Mouse (Mus musculus) forebrain, embryonic 15.5 days (tissue): ENCODE measurements around the gene Hipk1. TPM values are rescaled to one million over a fixed set of nuclear protein-coding genes. Genes with fewer than 3 reads are reported as not detected.

ENCODE experiments used
- ATAC-seq: fragments of 200-750 bp; cut with Nextera tagmentation; replicated peaks from 2 replicates; pipeline ENCODE4 v1.8.0; 2017; ENCODE audit warnings: mild to moderate bottlenecking, moderate TSS enrichment, moderate library complexity
- H3K27ac ChIP-seq: fragments of 300-500 bp; sonication (generic); replicated peaks from 2 replicates; pipeline ENCODE4 v1.5.1; 2015; ENCODE audit warnings: mild to moderate bottlenecking, inconsistent platforms
- H3K27me3 ChIP-seq: fragments of 300-500 bp; sonication (generic); 2 replicates; pipeline ENCODE4 v1.6.1; 2015; ENCODE audit warnings: inconsistent platforms
- H3K36me3 ChIP-seq: fragments of 300-500 bp; sonication (generic); 2 replicates; pipeline ENCODE4 v1.6.1; 2015; ENCODE audit warnings: mild to moderate bottlenecking, inconsistent platforms
- H3K4me1 ChIP-seq: fragments of 300-500 bp; sonication (generic); 2 replicates; pipeline ENCODE4 v1.6.1; 2015; ENCODE audit warnings: inconsistent platforms
- H3K4me2 ChIP-seq: fragments of 300-500 bp; sonication (generic); replicated peaks from 2 replicates; pipeline ENCODE4 v1.6.1; 2015; ENCODE audit warnings: mild to moderate bottlenecking, inconsistent platforms
- H3K4me3 ChIP-seq: fragments of 300-500 bp; sonication (generic); 2 replicates; pipeline ENCODE4 v1.5.1; 2015; ENCODE audit warnings: mild to moderate bottlenecking, inconsistent platforms
- H3K9ac ChIP-seq: fragments of 300-500 bp; sonication (generic); replicated peaks from 2 replicates; pipeline ENCODE4 v1.6.1; 2015; ENCODE audit warnings: mild to moderate bottlenecking, inconsistent platforms
- H3K9me3 ChIP-seq: fragments of 300-500 bp; sonication (generic); 2 replicates; pipeline ENCODE4 v1.6.1; 2016; ENCODE audit warnings: inconsistent platforms
- WGBS: fragments of 180-500 bp; shearing (Covaris S2); methylation state at CpG from one replicate; pipeline ENCODE4 v1.1.7; 2015; ENCODE audit warnings: mixed read lengths; 5-methylcytosine and 5-hydroxymethylcytosine counted together
- polyA plus RNA-seq: library from polyadenylated mRNA; unstranded; fragments of >200 nt; fragmentation: Nextera tagmentation; extraction: Ambion mirVana; gene quantifications from 2 replicates; pipeline ENCODE4 v1.2.1, GENCODE M21; 2015

Hipk1 gene
- polyA plus RNA-seq, 1 experiment from 2014 or later, result 13.5 TPM

DNA sequence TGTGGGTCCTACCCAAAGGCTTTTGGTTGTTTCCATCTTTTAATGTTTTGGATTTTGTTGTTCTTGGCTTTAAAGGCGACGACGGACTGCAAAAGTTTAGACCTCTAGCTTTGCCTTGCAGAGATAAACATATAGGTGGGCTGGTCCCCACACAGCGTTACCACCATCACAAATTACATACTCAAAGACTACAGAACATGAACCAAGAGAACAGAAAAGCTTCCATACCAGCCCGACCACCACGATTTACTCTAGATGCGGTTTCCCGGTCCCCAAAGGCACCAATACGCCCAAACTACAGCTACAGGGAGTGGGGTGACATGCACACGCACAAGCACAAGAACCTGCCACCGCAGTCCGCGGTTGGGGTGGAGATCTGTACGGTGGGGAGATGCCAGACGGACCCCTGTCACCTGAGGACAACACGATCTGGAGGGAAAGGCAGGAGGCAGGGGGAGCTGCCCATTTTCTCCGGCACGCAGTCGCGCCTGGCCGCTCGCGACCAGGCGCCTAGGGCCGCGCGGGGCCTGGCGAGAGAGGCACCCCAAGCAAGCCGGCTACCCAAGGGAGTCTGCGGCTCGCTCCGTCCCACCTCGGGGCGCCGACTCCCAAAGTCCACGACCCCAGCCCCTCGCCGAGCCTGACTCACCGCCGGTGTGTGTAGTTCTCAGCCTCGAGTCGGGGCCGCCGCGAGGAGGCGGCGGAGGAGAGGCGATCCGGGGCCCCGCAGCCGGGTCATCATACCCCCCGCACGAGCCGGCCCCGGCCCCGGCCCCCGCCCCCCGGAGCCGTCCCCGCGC, 817 bp downstream of the Hipk1 start:
- under 1% methylated on average over 47 of the region's 61 CpGs for WGBS
- Histone ChIP-seq H3K4me2 (peak overlapping the region; percentile 65), H3K4me1 (peaks cover 30% of the 10 kb centered on the region), H3K9me3 (no peaks in the 10 kb centered on the region), H3K27me3 (no peaks in the 10 kb centered on the region), H3K9ac (peak overlapping the region; percentile 95), H3K36me3 (no peaks in the 10 kb centered on the region), H3K27ac (peak overlapping the region; percentile 91), H3K4me3 (peak overlapping the region; percentile 100)
- ATAC-seq, result peak; percentile 81

DNA sequence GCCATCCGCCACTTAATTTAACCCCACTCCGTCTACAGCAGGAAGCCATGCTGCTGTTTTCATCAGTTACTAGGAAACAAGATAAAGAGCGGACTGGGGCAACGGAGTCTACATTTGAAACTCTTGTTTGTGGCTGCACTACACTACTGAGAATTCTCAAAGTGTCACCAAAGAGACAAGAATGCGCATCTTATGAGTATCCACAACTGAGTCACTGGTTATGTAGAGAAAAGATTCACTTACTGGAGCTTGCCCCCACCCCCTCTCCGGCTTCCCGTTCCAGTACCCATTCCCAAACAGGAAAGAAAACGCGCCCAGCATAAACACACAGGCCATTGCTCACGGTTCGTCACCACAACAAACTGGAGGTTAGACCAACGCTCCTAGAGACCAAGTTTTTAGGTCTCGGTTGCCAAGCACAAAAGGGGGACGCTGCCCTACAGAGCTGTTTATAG, 1.4 kb downstream of the Hipk1 start:
- H3K9me3 ChIP-seq, result no peaks in the 10 kb centered on the region
- peak overlapping the region; percentile 100 for H3K4me3 ChIP-seq
- H3K9ac ChIP-seq, result peak overlapping the region; percentile 95
- WGBS, result 3% methylated on average over 14 of the region's 14 CpGs
- H3K27ac ChIP-seq, result peak overlapping the region; percentile 91
- peak overlapping the region; percentile 65 for H3K4me2 ChIP-seq
- no peaks in the 10 kb centered on the region for H3K27me3 ChIP-seq
- no peak for ATAC-seq
- H3K36me3 ChIP-seq, result no peaks in the 10 kb centered on the region
- peaks cover 30% of the 10 kb centered on the region for H3K4me1 ChIP-seq

DNA sequence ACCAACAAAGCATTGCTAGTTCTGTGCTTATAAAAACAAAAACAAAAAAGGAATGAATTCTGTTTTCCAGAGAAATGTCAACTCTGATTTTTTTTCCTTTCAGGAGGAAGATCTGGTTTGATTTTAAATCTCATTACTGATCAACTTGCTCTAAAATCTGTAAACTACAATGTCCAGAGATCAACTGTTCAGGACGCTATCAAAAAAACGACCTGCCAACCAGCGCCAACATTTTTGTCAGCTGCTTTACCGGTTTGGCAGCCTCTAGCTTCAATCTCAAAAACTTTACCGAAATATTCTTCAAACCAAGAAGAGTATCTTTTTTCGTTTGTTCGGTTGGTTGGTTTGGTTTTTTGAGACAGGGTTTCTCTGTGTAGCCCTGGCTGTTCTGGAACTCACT, 2.3 kb downstream of the Hipk1 start:
- Histone ChIP-seq H3K9me3 (no peaks in the 10 kb centered on the region), H3K4me3 (peak overlapping the region; percentile 100; the same call in 1 of the 2 replicates), H3K36me3 (no peaks in the 10 kb centered on the region), H3K4me2 (peak overlapping the region; percentile 65; the same call in 1 of the 2 replicates), H3K27me3 (no peaks in the 10 kb centered on the region), H3K4me1 (peaks cover 30% of the 10 kb centered on the region), H3K9ac (no peak overlapping the region), H3K27ac (no peak overlapping the region)
- WGBS, result 83% methylated on average over 7 of the region's 7 CpGs
- ATAC-seq, result no peak

DNA sequence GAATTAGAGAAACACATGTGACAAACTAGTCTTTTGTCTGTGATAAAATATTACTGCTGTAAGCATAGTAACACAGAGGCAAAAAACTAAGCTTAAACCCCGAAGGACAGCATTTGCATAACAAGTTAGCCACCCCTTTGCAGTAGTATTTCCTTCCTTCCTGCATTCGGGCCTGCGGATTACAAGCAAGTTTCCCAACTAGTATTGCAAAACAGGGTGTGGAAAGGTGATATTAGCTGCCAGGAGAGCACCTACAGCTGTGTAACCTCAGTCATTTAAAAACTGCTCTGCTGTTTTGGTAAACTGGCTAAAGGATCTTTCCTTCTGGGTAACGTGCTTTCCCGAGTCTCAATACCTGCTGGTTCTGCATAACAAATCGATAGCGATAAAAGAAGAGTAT, 4.1 kb downstream of the Hipk1 start:
- Histone ChIP-seq H3K4me3 (no peak overlapping the region), H3K36me3 (no peaks in the 10 kb centered on the region), H3K9me3 (no peaks in the 10 kb centered on the region), H3K4me1 (peaks cover 30% of the 10 kb centered on the region), H3K9ac (no peak overlapping the region), H3K27me3 (no peaks in the 10 kb centered on the region), H3K4me2 (no peak overlapping the region), H3K27ac (no peak overlapping the region)
- no peak for ATAC-seq
- 61% methylated on average over 7 of the region's 7 CpGs for WGBS

DNA sequence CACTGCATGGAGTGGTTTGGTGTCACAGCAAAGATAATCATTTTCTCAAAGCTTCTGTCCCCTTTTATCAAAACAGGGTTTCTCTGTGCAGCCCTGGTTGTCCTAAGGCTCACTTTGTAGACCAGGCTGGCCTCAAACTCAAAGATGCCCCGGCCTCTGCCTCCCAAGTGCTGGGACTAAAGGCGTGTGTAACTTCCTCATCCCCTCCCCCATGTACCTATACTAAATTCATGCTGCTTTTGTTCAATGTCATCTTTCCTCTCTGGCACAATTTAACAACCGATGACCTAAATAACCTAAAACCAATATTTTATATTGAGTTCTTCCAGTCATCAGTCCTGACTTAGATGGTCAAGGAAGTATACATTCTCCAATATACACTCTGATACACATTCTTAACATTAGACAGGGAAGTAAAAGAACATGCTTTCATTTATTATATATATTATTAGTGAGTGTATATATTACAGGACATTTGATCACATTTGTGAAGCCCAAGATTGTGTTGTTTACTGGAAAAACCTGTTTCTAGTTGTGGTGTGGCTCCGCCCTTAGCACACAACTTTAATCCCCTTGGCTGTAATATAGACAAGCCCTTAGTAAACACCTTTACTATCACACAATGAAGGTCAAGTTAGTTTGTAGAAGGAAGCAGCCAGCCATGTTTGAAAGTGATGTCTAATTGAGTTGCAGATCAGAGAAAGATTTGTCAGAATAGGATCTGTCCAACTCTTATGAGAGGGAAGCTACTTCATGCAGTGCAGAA, 8.3 kb downstream of the Hipk1 start:
- H3K9me3 ChIP-seq, result no peaks in the 10 kb centered on the region
- peaks cover 9% of the 10 kb centered on the region for H3K4me1 ChIP-seq
- 90% methylated on average over 4 of the region's 4 CpGs for WGBS
- no peak for ATAC-seq
- no peak overlapping the region for H3K9ac ChIP-seq
- H3K27me3 ChIP-seq, result no peaks in the 10 kb centered on the region
- H3K36me3 ChIP-seq, result no peaks in the 10 kb centered on the region
- no peak overlapping the region for H3K4me2 ChIP-seq
- H3K27ac ChIP-seq, result no peak overlapping the region
- H3K4me3 ChIP-seq, result no peak overlapping the region

DNA sequence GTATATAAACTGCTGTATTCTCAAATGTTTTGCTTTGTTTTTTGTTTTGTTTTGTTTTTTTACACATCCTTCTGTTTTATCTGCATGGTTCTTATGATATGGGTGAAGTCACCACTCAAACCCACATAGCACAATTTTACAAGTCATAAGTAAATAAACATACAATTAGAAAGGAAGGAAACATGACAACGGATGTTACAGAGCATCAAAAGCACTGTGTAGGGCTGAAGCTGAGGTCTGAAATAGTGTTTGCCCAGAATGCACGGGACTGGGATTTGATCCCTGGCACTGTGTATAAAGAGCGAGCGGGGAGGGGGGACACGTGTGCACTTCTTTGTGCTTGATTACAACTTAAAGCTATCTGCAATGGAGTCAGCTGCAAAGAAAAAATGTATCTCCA, 10.6 kb downstream of the Hipk1 start:
- no peak overlapping the region for H3K4me3 ChIP-seq
- ATAC-seq, result no peak
- H3K9me3 ChIP-seq, result no peaks in the 10 kb centered on the region
- 82% methylated on average over 5 of the region's 5 CpGs for WGBS
- no peak overlapping the region for H3K27ac ChIP-seq
- 0 out of 2 replicates have a peak, but pooled peaks cover 5% of the 10 kb centered on the region for H3K4me1 ChIP-seq
- no peak overlapping the region for H3K4me2 ChIP-seq
- no peak overlapping the region for H3K9ac ChIP-seq
- H3K36me3 ChIP-seq, result peaks cover 12% of the 10 kb centered on the region
- H3K27me3 ChIP-seq, result no peaks in the 10 kb centered on the region

DNA sequence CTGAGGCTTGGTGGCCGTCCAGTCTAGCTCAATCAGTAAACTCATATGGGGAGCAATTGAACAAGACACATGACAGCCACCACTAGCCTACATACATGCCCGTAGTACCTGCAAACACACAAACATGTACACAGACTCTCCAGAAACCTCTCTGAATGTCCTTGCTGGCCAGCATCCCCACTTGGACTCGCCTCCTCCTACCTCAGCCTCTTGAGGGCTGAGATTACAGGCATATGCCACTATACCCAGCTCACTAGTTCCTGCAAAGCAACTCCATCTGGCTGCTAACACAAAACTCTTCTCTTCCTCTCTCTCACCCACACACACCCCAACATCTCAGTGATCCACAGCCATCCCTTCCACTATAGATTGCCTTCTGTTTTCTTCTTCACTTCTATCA, 11.1 kb downstream of the Hipk1 start:
- Histone ChIP-seq H3K27ac (no peak overlapping the region), H3K9me3 (no peaks in the 10 kb centered on the region), H3K36me3 (peaks cover 12% of the 10 kb centered on the region), H3K4me1 (0 out of 2 replicates have a peak, but pooled peaks cover 5% of the 10 kb centered on the region), H3K4me2 (no peak overlapping the region), H3K9ac (no peak overlapping the region), H3K4me3 (no peak overlapping the region), H3K27me3 (no peaks in the 10 kb centered on the region)
- no peak for ATAC-seq
- whole genome bisulfite sequencing, result 86% methylated on average over 3 of the region's 3 CpGs

DNA sequence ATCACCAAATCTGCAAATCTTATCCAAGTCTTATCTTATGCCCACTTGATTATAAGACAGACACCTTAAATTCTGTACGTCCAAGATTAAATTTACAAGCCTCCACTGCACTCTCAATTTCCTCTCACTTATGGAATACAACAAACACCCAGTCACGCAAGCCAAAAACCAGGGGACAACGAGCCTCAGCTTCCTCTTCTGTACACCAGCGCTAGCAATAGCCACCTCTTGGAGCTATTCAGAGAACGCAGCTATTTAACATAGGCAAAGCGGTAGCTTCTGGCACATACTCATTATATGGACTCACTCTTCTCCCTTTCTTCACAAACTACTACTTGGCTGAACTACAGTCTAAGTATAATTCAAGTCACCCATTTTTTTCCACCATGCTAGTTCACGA, 12.2 kb downstream of the Hipk1 start:
- Histone ChIP-seq H3K4me2 (no peak overlapping the region), H3K9me3 (no peaks in the 10 kb centered on the region), H3K27ac (no peak overlapping the region), H3K36me3 (peaks cover 12% of the 10 kb centered on the region), H3K9ac (no peak overlapping the region), H3K4me1 (0 out of 2 replicates have a peak, but pooled peaks cover 5% of the 10 kb centered on the region), H3K4me3 (no peak overlapping the region), H3K27me3 (no peaks in the 10 kb centered on the region)
- no peak for ATAC-seq
- WGBS, result 65% methylated on average over 7 of the region's 7 CpGs

DNA sequence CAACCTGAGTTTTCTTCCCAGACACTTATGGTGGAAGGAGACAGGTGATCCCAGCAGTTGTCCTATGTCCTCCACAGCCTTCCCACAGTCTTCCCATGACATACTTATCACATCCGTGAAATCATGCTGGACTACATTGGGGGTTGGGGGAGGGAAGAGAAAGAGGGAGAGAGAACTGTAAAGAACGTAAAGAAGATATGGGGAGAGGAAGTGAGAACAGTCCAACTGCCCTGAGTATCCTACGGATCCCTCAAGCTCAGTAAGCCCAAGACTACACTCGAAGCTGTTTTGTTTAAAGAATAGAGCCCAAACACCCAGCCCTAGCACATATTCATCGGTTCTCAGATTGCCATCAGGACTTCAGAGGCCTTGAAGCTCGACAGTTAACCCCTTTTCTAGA, 12.7 kb downstream of the Hipk1 start:
- H3K4me1 ChIP-seq, result 0 out of 2 replicates have a peak, but pooled peaks cover 5% of the 10 kb centered on the region

DNA sequence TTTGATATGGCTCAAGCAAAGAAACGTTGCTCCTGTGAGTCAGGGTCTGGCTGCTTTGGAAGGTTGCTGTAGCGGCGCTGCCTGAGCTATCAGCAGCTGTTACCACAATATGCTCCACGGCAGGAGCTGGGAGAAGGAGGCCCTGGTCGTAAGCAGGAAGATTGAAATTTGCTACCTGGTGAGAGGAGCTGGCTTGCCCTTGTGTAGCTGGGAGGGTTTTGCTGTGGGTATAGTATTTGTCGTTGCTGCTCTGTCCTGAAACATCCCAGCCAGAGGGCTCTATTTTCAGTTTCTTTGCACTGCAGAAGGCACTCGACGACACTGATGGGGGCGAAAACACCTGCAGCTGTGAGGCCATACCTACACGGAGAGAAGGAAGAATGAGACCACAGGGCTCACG, 13.4 kb downstream of the Hipk1 start:
- Histone ChIP-seq H3K36me3 (peaks cover 12% of the 10 kb centered on the region), H3K4me3 (no peak overlapping the region), H3K4me1 (0 out of 2 replicates have a peak, but pooled peaks cover 5% of the 10 kb centered on the region), H3K27me3 (no peaks in the 10 kb centered on the region), H3K4me2 (no peak overlapping the region), H3K27ac (no peak overlapping the region), H3K9me3 (no peaks in the 10 kb centered on the region), H3K9ac (no peak overlapping the region)
- 85% methylated on average over 11 of the region's 11 CpGs for WGBS
- no peak for ATAC-seq

More for the DNA sequence above, 12.7 kb downstream of the Hipk1 start:
- Histone ChIP-seq H3K4me3 (no peak overlapping the region), H3K9me3 (no peaks in the 10 kb centered on the region), H3K4me2 (no peak overlapping the region), H3K36me3 (peaks cover 12% of the 10 kb centered on the region), H3K27me3 (no peaks in the 10 kb centered on the region), H3K9ac (no peak overlapping the region), H3K27ac (no peak overlapping the region)
- WGBS, result 89% methylated on average over 6 of the region's 6 CpGs
- ATAC-seq, result no peak

DNA sequence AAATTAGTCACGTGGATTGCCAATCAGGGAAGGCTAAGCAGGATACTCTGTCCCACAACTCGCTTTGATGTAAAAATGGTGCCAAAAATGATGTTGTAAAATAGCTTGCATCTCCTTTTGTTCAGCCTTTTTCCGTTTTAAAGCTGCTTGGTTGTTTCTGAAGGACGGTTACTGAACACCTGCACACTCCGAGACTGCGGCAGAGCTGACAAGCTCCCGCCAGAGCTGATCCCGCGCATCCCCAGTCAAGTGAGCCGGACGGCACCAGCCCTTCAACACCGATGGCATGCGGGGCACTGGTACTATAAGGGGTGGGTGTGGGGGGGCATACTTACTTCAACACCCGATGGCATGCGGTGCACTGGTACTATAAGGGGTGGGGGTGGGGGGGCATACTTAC, 17.4 kb downstream of the Hipk1 start:
- Histone ChIP-seq H3K27ac (no peak overlapping the region), H3K9ac (no peak overlapping the region), H3K27me3 (no peaks in the 10 kb centered on the region), H3K4me2 (no peak overlapping the region), H3K9me3 (no peaks in the 10 kb centered on the region), H3K4me3 (no peak overlapping the region), H3K36me3 (peaks cover 15% of the 10 kb centered on the region), H3K4me1 (peaks cover 8% of the 10 kb centered on the region)
- 0 out of 2 replicates have a peak, but pooled peaks have one; percentile 38 for ATAC-seq
- 82% methylated on average over 15 of the region's 15 CpGs for WGBS

DNA sequence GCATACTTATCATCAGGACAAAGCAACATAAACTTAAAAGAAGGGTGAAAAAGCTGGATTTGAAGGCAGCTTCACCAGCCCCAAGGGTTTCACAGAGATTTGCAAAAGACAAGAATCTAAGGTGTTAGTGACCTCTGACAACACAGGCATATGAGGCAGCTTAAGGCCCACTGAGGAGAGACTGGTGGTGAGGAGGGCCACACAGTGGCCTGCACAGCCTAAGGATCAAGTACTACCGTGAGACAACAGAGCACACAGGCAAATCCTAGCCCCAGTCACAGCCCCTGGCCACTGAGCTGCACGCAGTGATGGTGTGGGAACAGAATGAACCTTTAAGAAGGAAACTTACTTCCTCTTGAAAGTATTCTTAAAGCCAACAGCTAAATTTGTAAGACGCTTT, 17.9 kb downstream of the Hipk1 start:
- no peak overlapping the region for H3K4me2 ChIP-seq
- no peak overlapping the region for H3K27ac ChIP-seq
- no peaks in the 10 kb centered on the region for H3K9me3 ChIP-seq
- 74% methylated on average over 3 of the region's 3 CpGs for WGBS
- no peak overlapping the region for H3K4me3 ChIP-seq
- no peaks in the 10 kb centered on the region for H3K27me3 ChIP-seq
- ATAC-seq, result no peak
- H3K36me3 ChIP-seq, result peaks cover 15% of the 10 kb centered on the region
- H3K4me1 ChIP-seq, result peaks cover 8% of the 10 kb centered on the region
- H3K9ac ChIP-seq, result no peak overlapping the region
